Mouse (Mus musculus) c-Kit-positive CD71-positive TER-119-negative erythroid progenitor cells, embryonic 14.5 days (primary cell): ENCODE measurements around the gene Carmil1.

Experiments
- DNase-seq: peaks from one replicate; pipeline ENCODE4 v3.0.0-alpha.2; 2013; ENCODE audit warnings: low read depth

Gene Carmil1

DNA sequence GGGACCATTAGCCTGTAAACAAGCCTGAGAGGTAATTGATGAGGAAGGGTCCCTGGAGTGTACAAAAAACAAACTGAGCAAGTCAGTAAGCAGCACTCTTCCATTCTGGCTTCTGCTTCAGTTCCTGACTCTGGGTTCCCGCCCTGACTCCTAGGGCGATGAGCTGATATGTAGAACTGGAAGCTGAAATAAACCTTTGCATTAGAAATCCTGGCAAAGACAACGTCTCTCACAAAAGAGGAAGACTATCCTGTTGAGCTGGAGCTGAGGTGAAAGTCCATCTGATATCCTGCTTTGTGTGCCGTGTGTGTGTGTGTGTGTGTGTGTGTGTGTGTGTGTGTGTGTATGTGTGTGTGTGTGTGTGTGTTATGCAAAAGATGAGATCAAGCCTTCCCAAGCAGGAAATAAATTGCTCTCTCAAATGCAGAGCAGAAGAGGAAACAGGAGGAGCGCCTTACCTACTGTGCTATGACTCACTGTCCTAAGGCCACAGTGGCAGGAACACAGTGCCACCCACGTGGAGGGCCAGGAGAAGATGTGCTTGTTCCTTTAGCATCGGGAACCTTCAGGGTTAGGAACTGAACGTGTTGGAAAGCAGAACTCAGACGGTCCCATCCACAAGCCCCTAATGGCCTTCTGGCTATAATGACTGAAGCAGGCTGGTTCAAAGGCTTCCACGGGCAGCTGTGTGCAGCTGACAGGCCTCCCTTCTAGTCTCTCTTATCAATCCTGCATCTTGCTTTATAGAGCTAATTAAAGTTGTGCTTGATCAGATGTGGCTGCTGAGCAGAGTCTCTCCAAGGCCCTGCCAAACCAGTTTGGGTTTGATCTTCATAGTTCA, 19.6 kb downstream of the Carmil1 start:
- no peak for DNase-seq

- DNase-seq: no peak
These were observed 22.8 kb downstream of the Carmil1 start for GRCm38 (mm10) chr13:24257809-24258208.

GRCm38 (mm10) chr13:24253989-24254388, 26.6 kb downstream of the Carmil1 start:
- peak; percentile 34 for DNase-seq

DNA sequence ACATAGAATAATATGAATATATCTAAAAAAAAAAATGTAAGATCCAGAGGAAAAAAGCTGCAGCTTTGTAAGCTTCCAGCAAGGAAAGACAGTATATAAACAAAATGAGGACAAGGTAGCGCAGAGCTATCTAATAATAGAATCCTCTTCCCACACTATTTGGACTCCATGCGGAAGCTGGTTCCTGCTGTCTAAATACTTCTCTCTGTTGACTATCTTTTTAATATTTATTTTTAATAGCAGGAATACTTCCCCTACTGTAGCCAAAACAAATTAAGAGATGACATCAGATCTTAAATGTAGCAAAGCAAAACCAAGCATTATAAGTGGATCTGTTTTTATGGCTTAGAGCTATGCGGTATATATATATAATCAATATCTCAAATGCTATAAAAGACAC, 27.0 kb downstream of the Carmil1 start:
- DNase-seq: no peak

- no peak for DNase-seq
These were observed 29.4 kb downstream of the Carmil1 start for GRCm38 (mm10) chr13:24251236-24251635.

- DNase-seq: no peak
These were observed 32.7 kb downstream of the Carmil1 start for GRCm38 (mm10) chr13:24247928-24248327.

GRCm38 (mm10) chr13:24247441-24247840, 33.2 kb downstream of the Carmil1 start:
- DNase-seq: no peak

DNA sequence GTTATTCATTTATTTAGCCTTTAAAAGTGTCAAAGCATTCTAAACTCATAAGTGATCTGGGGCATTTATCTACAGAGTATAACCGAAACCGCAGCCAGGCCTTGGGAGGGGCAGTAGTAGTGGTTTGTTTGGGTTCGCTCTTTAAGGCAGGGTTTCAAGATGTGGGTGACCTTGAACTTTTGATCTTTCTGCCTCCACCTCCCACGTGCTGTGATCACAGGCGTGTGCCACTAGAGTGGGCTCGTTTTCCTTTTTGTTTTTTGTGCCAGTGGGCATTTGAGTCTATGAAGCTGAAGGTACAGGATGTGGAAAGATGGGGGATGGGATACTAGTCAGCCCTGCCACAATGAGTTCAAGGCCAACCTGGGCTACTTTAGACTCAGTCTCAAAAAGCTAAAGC, 34.3 kb downstream of the Carmil1 start:
- DNase-seq: no peak

DNA sequence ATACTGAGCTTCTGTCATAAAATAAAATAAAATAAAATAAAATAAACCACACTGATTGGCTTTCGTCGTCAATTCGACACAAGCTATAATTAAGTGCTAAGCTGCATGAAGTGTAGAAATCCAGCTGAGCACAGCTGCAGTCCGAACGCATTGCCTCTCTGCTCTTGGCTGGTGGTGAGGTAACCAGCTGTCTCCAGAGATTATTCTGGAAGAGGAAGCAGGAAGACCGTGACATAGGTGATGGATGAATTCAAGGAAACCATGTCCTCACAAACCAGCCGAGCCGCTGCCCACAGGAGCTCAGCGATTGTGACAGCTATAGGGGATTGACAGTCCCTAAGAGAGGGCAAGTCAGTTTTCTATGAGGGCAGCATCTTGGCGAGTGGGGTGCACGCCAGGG, 36.0 kb downstream of the Carmil1 start:
- DNase-seq: no peak

DNA sequence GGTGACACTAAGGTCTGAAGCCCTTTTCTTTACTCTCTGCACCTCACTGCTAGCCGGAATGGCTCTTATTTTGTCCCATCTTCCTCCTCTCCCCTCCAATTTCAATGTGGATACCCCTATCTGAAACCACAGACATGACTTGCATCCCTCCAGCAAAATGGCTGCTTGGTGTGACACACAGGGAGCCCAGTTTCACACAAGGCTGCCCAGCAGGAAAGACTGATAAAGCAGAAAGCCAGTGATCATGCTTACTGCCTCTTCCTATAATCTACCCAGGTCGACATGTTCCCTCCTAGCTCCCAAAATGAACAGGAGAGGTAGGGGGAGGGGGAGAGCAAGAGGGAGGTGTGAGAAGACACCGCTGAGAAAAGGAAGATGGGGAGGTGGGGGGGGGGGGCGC, 36.6 kb downstream of the Carmil1 start:
- DNase-seq: no peak

DNA sequence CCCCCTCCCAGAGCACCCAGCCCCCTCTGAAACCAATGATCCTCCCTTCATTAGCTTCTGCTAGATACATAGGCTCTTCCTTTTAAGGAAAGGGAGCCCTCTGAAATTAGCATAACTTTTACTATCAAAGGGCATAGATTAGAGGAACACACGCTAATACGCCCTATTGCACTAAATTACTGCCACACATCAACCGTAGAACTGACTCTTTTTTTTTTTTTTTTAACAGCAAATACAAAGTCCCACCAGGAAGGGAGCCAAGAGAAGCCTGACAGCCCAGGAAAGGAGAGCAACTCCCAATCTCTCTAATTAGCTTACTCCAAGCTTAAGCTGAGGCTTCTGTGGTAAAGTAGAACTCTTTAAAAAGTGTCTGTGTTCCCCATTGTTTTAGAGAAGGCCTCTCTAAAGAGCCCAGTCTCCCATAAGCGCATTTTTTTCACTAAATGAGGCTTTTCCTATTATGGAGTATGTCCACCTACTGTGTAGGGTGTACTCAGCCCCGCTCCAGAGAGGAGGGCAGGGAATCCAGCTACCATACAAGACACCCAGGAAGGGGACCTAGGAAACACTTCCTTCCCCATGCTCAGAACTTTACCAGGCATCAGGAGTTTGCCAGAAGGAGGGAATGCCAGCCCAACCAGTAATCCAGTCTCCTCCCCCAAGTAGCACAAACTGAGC, 38.0 kb downstream of the Carmil1 start:
- DNase-seq: no peak

- no peak for DNase-seq
These were observed 39.4 kb downstream of the Carmil1 start for GRCm38 (mm10) chr13:24241201-24241600.

- no peak for DNase-seq
These were observed 40.2 kb downstream of the Carmil1 start for GRCm38 (mm10) chr13:24240430-24240829.

DNA sequence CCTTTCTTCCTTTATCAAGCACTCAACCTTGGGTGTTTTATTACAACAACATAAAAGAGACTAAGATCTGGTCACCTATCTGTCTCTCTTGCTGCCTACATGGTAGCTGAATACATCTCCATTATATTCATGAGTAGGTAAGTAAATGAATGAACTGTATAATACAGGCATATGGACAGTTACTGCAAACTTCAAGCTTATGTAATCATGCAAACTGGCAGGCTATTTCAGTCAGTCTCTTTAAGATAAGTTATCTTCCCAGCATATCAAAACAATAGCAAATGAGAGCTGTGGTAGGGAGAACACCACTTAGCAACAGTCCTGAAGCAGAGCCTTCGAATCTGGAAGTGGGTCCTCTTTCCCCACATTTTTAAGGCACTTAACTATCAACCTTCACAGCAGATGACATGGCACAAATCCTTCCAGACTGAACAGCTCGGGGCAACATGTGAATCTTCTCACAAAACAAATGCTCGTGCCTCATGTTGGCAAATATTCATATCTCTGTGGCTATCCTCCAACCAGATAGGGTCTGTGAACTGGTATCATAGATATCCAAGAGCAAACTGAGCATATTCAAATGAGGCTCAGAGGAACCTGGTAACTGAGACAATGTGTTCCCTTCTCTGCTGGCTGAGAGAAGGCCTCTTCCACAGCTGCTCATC, 42.0 kb downstream of the Carmil1 start:
- DNase-seq: no peak

DNA sequence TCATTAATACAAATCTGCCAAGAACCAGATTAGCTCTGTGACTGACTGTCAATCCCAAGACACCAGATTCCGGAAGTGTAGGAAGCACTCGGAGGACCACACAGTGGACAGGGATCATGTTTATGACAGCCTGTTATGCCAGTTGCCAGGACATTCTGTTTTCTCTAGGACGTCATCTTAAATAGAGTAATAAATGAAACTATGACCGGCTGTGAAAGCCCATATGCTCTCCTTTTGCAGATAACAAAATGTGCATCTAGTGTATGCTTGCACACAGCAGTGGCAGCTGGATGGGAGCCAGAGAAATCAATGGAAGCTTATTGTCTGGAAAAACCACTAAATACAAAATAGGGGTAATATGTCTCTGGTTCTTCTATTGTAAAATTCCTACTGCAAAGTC, 43.9 kb downstream of the Carmil1 start:
- no peak for DNase-seq

DNA sequence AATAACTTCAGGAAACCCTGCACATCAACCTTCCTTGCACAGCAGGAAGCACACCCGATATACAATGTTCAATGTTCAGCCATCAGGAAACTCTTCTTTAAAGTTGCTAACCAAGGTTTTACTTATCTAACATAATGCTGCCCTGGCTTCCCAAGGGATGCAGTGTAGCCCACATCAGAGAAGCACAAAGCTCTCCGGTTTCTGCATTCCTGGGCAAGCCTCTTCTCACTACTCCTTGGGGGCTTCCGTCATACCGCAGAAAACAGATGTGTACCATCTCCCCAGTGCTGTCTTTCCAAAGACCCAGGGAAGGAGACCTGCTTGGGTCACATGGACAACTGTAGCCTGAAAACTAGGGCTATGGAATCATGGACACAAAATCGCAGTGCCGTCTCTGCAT, 47.8 kb downstream of the Carmil1 start:
- no peak for DNase-seq

DNA sequence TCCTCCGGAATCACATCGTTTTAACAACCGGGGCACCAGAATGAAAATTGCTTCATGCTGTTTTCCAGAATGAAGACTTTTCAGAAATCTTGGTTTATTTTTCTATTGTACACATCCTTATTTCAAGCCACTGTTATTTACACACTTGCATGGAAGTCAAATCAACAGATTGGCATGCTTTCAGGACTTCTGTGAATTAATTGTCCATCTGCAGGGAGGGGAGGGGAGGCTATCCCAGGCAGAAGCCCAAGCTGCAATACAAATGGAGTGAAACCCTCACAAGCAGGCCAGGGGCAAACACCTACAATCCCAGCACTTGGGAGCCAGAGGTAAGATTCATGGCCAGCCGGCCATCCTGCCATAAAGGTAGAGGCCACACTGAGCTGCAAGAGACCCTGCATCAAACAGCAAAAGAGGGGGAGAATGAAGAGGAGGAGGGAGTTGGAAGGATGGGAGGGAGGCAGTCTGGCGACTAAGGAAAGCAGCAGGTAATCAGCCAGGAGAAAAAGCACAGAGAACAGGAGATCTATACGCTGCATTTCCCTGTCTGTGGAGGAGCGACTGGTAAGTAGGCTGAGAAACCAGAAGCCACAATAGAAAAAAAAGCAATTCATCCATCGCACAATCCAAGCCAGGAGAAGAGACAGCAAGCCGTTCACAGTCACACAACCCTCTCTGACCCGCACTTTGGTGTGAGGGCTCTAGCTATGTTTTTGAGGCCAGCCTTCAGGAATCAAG, 48.7 kb downstream of the Carmil1 start:
- no peak for DNase-seq

DNA sequence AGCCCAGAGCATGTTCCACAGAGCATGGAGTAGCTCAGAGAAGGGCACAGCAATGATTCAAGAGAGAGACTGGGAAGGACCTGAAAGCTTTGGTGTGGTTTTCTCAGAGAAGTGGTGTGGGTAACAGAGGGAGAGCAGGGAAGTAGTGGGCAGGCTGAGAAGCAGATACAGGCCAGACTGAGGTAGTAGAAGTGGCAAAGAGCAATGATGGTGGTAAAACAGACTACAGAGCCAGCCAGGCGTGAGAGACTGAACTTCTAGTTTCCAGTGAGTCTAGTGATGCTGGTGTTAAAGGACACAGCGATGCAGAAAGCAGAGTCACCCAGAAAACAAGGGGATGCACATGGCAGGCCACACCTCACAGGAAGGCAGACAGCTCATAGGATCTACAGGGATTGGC, 49.4 kb downstream of the Carmil1 start:
- no peak for DNase-seq

DNA sequence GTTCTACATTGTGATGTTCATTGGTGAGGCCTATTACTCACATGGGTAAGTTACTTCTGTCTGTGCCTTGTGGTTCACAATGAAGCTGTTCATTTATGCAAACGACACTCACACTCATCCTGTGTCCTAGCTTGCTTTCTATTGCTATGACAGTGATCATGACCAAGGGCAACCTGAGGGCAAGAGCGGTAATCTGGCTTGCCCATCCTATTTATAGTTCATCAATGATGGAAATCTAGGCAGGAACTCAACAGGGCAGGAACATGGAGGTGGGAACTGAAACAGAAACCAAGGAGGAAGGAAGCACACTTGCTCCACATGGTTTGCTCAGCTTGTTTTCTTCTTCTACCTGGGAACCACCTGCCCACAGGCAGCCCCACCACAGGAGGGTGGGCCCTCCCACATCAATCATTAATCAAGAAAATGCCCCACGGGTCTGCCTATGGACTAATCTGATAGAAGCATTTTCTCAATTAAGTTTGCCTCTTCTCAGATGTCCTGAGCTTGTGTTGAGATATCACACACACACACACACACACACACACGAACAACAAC, 50.0 kb downstream of the Carmil1 start:
- no peak for DNase-seq

DNA sequence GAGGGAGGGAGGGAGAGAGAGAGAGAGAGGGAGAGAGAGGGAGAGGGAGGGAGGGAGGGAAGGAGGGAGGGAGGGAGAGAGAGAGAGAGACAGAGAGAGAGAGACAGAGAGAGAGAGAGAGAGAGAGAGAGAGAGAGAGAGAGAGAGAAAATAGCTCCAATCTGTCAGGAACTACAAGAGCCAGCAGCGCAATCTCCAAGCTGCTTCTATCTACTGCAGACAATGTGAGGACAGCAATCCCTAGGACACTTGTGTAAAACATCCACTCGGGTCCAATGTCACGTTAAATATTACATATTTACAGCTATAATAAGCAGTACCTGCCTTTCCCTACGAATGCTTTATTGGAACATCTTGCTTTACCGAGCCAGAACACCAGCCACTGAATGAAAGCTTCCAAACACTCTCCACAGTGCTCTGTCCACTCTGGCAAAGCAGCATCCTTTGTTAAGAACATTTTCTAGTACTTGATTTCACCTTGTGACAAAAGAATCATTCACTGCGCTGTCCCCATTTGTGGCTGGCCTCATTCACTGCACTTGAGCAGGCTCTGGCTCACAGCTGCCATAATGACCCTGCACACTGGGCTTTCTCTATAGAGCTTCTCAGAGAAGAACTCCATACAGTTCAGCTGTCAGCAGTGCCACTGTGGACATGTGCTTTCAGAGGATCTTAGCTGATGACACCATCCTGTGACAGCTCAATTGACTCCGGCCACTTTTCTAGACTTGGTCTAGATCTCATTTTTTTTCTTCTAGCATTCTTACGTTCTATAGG, 57.0 kb downstream of the Carmil1 start:
- DNase-seq: no peak

GRCm38 (mm10) chr13:24220441-24220970, 60.1 kb downstream of the Carmil1 start:
- no peak for DNase-seq
